Mouse (Mus musculus) heart, embryonic 11.5 days (tissue): ENCODE results near the gene Trpc4. TPM values are rescaled to one million over a fixed set of nuclear protein-coding genes. Genes with fewer than 3 reads are reported as not detected.

Experiments
- ATAC-seq: fragments of 200-750 bp; cut with Nextera tagmentation; replicated peaks from 2 replicates; pipeline ENCODE4 v1.8.0; 2017; ENCODE audit warnings: moderate library complexity; ENCODE audit not compliant: insufficient number of reproducible peaks, low FRiP score, low TSS enrichment
- H3K27ac ChIP-seq: fragments of 300-500 bp; sonication (generic); 2 replicates; pipeline ENCODE4 v1.5.1; 2014; ENCODE audit warnings: mild to moderate bottlenecking, low read depth, low read length
- H3K27me3 ChIP-seq: fragments of 300-500 bp; sonication (generic); 2 replicates; pipeline ENCODE4 v1.6.1; 2014; ENCODE audit warnings: mild to moderate bottlenecking, low read length, mixed read lengths; ENCODE audit not compliant: control insufficient read depth, insufficient read depth
- H3K36me3 ChIP-seq: fragments of 300-500 bp; sonication (generic); 2 replicates; pipeline ENCODE4 v1.6.1; 2014; ENCODE audit warnings: mild to moderate bottlenecking, low read length, moderate library complexity, mixed read lengths; ENCODE audit not compliant: control insufficient read depth, insufficient read depth
- H3K4me1 ChIP-seq: fragments of 300-500 bp; sonication (generic); 2 replicates; pipeline ENCODE4 v1.6.1; 2014; ENCODE audit warnings: low read length; ENCODE audit not compliant: control insufficient read depth, insufficient read depth
- H3K4me2 ChIP-seq: fragments of 300-500 bp; sonication (generic); 2 replicates; pipeline ENCODE4 v1.6.1; 2014; ENCODE audit warnings: mild to moderate bottlenecking, moderate library complexity
- H3K4me3 ChIP-seq: fragments of 300-500 bp; sonication (generic); 2 replicates; pipeline ENCODE4 v1.5.1; 2014; ENCODE audit warnings: low read depth, low read length
- H3K9ac ChIP-seq: fragments of 300-500 bp; sonication (generic); 2 replicates; pipeline ENCODE4 v1.6.1; 2014; ENCODE audit warnings: mild to moderate bottlenecking, low read depth, low read length, moderate library complexity
- H3K9me3 ChIP-seq: fragments of 300-500 bp; sonication (generic); replicated peaks from 2 replicates; pipeline ENCODE4 v1.6.1; 2016; ENCODE audit warnings: low read length; ENCODE audit not compliant: control insufficient read depth
- WGBS: fragments of 180-500 bp; shearing (Covaris S2); extraction: QIAGEN DNeasy Blood & Tissue Kit; methylation state at CpG from one replicate; pipeline ENCODE4 v1.1.7; 2014; ENCODE audit not compliant: insufficient replicate concordance; 5-methylcytosine and 5-hydroxymethylcytosine counted together
- polyA plus RNA-seq: library from polyadenylated mRNA; unstranded; fragments of >200 nt; fragmentation: Nextera tagmentation; extraction: Ambion mirVana; gene quantifications from 2 replicates; pipeline ENCODE4 v1.2.1, GENCODE M21; 2014

The Trpc4 gene
- polyA plus RNA-seq, 1 experiment from 2014 or later, result 0.44 TPM

DNA sequence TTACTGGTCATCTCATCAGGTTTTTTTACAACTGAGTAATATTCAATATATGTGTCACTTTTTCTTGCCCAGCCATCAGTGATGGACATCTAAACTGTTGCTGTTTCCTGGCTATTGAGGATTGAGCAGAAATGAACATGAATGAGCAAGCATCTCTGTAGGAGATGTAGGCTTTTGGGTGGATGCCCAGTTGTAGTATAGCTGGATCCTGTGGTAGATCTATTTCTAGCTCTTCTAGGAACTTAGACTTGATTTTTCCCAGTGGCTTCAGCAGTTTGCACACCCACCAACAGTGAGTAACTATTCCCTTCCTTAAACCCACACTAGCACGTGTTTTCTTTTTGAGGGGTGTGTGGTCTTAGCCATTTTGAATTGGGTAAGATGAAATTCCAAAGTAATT, 87.3 kb downstream of the Trpc4 start:
- H3K9ac ChIP-seq, result no peak overlapping the region
- ATAC-seq, result no peak
- no peaks in the 10 kb centered on the region for H3K27me3 ChIP-seq
- no peak overlapping the region for H3K27ac ChIP-seq
- H3K4me1 ChIP-seq, result no peaks in the 10 kb centered on the region
- no peaks in the 10 kb centered on the region for H3K9me3 ChIP-seq
- H3K36me3 ChIP-seq, result no peaks in the 10 kb centered on the region
- H3K4me3 ChIP-seq, result no peak overlapping the region
- WGBS, result 72% methylated on average over 1 of the region's 1 CpGs
- H3K4me2 ChIP-seq, result no peak overlapping the region

GRCm38 (mm10) chr3:54244729-54245465, 89.1 kb downstream of the Trpc4 start:
- WGBS, result 74% methylated on average over 4 of the region's 4 CpGs
- no peak overlapping the region for H3K4me3 ChIP-seq
- H3K9ac ChIP-seq, result no peak overlapping the region
- no peaks in the 10 kb centered on the region for H3K9me3 ChIP-seq
- no peak overlapping the region for H3K4me2 ChIP-seq
- H3K4me1 ChIP-seq, result no peaks in the 10 kb centered on the region
- no peaks in the 10 kb centered on the region for H3K27me3 ChIP-seq
- no peak for ATAC-seq
- no peaks in the 10 kb centered on the region for H3K36me3 ChIP-seq
- H3K27ac ChIP-seq, result no peak overlapping the region

GRCm38 (mm10) chr3:54246416-54246815, 90.6 kb downstream of the Trpc4 start:
- Histone ChIP-seq H3K9ac (no peak overlapping the region), H3K9me3 (no peaks in the 10 kb centered on the region), H3K4me2 (no peak overlapping the region), H3K4me1 (no peaks in the 10 kb centered on the region), H3K27ac (no peak overlapping the region), H3K4me3 (no peak overlapping the region), H3K27me3 (no peaks in the 10 kb centered on the region), H3K36me3 (no peaks in the 10 kb centered on the region)
- no peak for ATAC-seq
- 53% methylated on average over 2 of the region's 2 CpGs for WGBS

GRCm38 (mm10) chr3:54249311-54249710, 93.5 kb downstream of the Trpc4 start:
- no peak for ATAC-seq
- no peak overlapping the region for H3K27ac ChIP-seq
- 83% methylated on average over 6 of the region's 6 CpGs for WGBS

DNA sequence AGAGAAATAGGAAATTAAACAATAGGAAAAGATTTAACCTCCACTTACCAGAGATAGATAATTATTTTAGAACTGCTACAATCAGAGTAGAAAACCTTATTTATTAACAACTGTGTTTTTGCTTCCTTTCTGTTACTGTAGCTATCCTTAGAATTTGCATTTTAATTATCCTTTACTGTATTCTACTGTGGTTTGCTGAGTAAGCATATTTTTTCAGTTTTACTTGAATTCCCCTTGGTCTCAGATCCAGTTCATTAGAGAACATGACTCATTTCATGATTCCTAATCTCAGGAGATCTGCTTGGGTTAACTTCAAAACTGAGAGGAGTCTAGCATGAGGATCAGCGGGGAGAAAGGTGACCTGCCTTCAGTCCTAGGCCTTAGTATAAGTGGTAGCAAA, 111.1 kb downstream of the Trpc4 start:
- Histone ChIP-seq H3K9ac (no peak overlapping the region), H3K9me3 (no peaks in the 10 kb centered on the region), H3K4me3 (no peak overlapping the region), H3K36me3 (no peaks in the 10 kb centered on the region), H3K27me3 (no peaks in the 10 kb centered on the region), H3K4me2 (no peak overlapping the region), H3K4me1 (no peaks in the 10 kb centered on the region), H3K27ac (no peak overlapping the region)
- 85% methylated on average over 1 of the region's 1 CpGs for WGBS
- ATAC-seq, result no peak

More at GRCm38 (mm10) chr3:54249311-54249710, 93.5 kb downstream of the Trpc4 start:
- Histone ChIP-seq H3K4me1 (no peaks in the 10 kb centered on the region), H3K27me3 (no peaks in the 10 kb centered on the region), H3K4me3 (no peak overlapping the region), H3K36me3 (no peaks in the 10 kb centered on the region), H3K9ac (no peak overlapping the region), H3K9me3 (no peaks in the 10 kb centered on the region), H3K4me2 (no peak overlapping the region)

DNA sequence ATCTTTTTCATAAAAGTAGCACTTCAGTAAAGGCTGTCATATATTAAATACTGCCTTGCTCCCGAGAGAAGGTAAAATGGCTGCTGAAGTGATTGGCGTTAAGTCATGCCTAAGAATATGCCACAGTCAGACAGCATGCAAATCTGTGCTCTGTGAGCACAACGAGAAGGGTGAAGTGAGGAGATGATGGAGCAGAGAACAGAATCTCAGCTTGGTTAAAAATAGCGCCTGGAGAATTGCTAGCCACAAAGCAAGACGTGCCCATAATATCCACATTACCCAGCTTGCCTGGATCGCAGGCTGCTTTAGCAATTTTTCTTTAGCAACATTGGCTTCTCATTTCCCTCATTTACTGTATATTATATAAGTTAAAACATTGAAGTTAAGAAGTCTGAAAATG, 113.3 kb downstream of the Trpc4 start:
- no peaks in the 10 kb centered on the region for H3K36me3 ChIP-seq
- H3K27ac ChIP-seq, result no peak overlapping the region
- no peaks in the 10 kb centered on the region for H3K4me1 ChIP-seq
- H3K9ac ChIP-seq, result no peak overlapping the region
- no peak for ATAC-seq
- no peak overlapping the region for H3K4me3 ChIP-seq
- H3K9me3 ChIP-seq, result no peaks in the 10 kb centered on the region
- H3K4me2 ChIP-seq, result no peak overlapping the region
- 54% methylated on average over 6 of the region's 6 CpGs for WGBS
- H3K27me3 ChIP-seq, result no peaks in the 10 kb centered on the region

DNA sequence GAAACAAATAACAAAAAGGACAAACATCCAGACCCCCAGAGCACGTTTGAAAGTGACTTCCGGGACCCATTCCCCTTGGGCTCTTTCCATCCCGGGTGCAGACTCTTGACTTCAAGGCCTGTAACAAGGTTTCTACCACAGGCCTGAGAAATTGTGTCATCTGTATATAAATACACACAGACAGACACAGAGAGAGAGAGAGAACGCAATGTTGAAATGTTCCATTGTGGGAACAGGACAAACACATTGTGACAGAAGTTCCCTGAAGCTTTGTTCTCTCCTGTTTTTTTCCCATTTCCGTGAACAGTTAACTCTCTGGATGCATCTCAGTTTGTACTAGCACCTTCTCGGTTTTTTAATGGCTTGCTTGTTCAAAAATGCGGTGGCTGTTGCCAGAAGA, 118.8 kb downstream of the Trpc4 start:
- H3K9ac ChIP-seq, result no peak overlapping the region
- H3K4me2 ChIP-seq, result no peak overlapping the region
- 60% methylated on average over 7 of the region's 7 CpGs for WGBS
- no peak overlapping the region for H3K4me3 ChIP-seq
- H3K27me3 ChIP-seq, result no peaks in the 10 kb centered on the region
- no peak overlapping the region for H3K27ac ChIP-seq
- no peaks in the 10 kb centered on the region for H3K9me3 ChIP-seq
- H3K4me1 ChIP-seq, result no peaks in the 10 kb centered on the region; the same call in 1 of the 2 replicates
- H3K36me3 ChIP-seq, result no peaks in the 10 kb centered on the region
- no peak for ATAC-seq

- Histone ChIP-seq H3K36me3 (no peaks in the 10 kb centered on the region), H3K27ac (no peak overlapping the region), H3K9me3 (no peaks in the 10 kb centered on the region), H3K4me2 (no peak overlapping the region), H3K4me1 (no peaks in the 10 kb centered on the region), H3K27me3 (no peaks in the 10 kb centered on the region), H3K9ac (no peak overlapping the region), H3K4me3 (no peak overlapping the region)
- no peak for ATAC-seq
- 63% methylated on average over 3 of the region's 3 CpGs for WGBS
These were observed 133.9 kb downstream of the Trpc4 start for GRCm38 (mm10) chr3:54289731-54290130.

DNA sequence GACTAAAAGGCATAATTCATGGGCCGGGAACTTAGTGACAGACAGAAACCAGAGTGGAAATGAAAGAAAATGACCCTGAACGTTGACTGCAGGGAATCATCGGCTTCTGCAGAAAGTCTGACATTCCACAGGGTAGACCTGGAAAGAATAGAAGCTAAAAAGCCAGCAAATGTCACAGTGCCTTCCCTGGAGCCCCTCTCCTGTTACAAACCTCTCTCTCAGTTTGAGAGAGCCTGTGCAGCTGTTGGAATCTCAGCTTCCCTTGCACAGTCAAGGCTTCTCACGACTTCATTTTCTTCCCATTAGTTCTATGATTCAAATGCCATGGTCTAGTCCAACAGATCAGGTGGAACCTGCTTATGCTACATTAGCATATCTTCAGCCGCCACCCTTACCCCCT, 154.8 kb downstream of the Trpc4 start:
- ATAC-seq, result no peak
- H3K4me1 ChIP-seq, result no peaks in the 10 kb centered on the region
- 44% methylated on average over 5 of the region's 5 CpGs for WGBS
- no peaks in the 10 kb centered on the region for H3K36me3 ChIP-seq
- H3K27me3 ChIP-seq, result no peaks in the 10 kb centered on the region
- H3K9me3 ChIP-seq, result no peaks in the 10 kb centered on the region
- H3K9ac ChIP-seq, result no peak overlapping the region
- H3K27ac ChIP-seq, result no peak overlapping the region
- H3K4me3 ChIP-seq, result no peak overlapping the region
- no peak overlapping the region for H3K4me2 ChIP-seq
